Mouse (Mus musculus): ENCODE measurements around the gene Myf6. TPM values are rescaled to one million over a fixed set of nuclear protein-coding genes. Genes with fewer than 3 reads are reported as not detected.

Gene Myf6
- polyA plus RNA-seq, 1 experiment from 2014 or later = 0.21 TPM

DNA sequence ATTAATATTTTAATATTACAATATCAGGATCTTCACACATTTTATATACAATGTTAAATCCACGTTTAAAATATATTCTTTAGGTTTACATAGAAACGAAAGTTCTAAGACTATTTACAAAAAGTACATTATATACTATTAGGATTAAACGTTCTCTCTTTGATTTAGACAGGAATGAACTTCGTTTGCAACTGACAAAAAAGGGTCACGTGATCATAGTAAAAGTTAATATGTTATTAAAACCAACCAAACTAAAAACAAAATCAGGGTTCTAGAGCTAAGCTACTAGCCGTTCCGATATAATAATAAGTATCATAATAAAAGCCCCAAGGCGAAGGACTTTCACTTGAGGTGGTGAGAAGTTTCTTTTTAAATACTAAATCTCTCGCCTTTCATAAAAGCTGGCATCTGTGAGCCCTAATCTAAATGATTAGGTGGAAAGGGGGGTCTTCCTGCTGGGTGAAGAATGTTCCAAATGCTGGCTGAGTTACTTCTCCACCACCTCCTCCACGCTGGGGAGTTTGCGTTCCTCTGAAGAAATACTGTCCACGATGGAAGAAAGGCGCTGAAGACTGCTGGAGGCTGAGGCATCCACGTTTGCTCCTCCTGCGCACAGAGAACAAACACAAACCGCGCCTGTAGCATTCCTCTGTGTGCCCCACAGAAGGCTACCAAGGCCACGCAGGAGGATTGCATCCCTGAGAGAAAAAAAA, 1.5 kb downstream of the Myf6 start:
- no peak overlapping the region for H3K4me3 ChIP-seq (replicated peaks)
- no peak overlapping the region for H3K4me2 ChIP-seq
- no peaks in the 10 kb centered on the region for H3K4me1 ChIP-seq (replicated peaks)
- H3K36me3 ChIP-seq = no peaks in the 10 kb centered on the region
- H3K9ac ChIP-seq = no peak overlapping the region
- H3K9me3 ChIP-seq (replicated peaks) = no peaks in the 10 kb centered on the region
- H3K27me3 ChIP-seq = no peaks in the 10 kb centered on the region
- H3K27ac ChIP-seq = no peak overlapping the region
- 41% methylated on average over 18 of the region's 18 CpGs for WGBS (ENCODE audit: insufficient replicate concordance)
- DNase-seq (no peak), ATAC-seq (ENCODE audit: low read depth) (no peak)

DNA sequence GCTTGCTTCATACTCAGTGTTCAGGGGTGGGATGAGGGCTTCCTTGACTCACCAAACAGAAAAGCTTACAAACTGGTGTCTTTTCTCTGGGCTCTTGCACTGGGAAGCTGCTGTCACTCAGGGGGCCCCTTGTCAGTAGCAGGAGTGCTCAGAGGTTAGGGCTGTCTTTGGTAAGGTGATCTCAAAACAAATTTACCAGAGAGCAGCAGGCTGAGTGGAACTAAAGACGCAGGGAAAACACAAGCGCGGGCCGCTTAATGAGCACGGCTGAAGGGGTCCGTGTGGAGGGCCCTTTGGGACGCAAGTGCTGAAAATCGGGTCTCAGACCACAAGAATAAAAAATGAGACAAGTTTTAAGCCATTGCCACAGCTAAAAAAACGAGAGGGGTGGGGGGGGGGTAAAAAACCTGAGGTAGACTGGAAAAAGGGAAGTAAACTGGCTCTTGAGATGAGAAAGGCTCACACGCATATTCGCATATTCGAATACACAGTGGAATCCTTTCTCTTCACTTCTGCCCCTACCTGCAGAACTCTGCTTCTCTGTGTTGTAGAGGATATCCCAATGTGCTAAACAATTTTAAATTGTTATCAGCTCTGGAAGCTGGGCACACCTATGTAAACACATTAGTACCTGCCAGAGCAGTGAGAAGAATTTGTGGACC, 5.8 kb downstream of the Myf6 start:
- Histone ChIP-seq H3K27me3 (no peaks in the 10 kb centered on the region), H3K9ac (no peak overlapping the region), H3K27ac (no peak overlapping the region), H3K9me3 (replicated peaks) (no peaks in the 10 kb centered on the region), H3K4me2 (no peak overlapping the region), H3K4me3 (replicated peaks) (no peak overlapping the region), H3K4me1 (replicated peaks) (no peaks in the 10 kb centered on the region), H3K36me3 (no peaks in the 10 kb centered on the region)
- DNase-seq (no peak), ATAC-seq (ENCODE audit: low read depth) (no peak)
- WGBS (ENCODE audit: insufficient replicate concordance) = 24% methylated on average over 12 of the region's 12 CpGs

DNA sequence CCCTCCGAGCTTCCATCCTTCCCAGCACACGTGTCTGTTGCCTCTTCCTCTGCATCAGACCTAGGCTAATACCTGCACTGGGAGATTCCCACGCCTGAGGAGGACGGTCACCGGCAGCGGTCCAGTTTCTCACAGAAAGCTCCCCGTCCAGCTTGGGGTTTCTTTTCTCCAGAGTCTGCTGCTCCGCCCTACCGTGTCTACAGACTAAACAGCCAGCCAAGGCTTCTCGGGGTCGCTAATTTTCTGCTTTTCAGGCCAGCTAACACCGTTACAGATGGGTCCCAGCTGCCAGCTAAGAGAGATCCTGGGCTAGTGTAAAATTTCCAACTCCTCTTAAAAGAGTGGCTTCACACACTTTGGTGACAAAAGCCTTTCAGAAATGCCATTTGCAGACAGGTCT, 7.8 kb downstream of the Myf6 start:
- Histone ChIP-seq H3K27me3 (no peaks in the 10 kb centered on the region), H3K27ac (no peak overlapping the region), H3K9ac (no peak overlapping the region), H3K4me2 (no peak overlapping the region), H3K4me3 (replicated peaks) (no peak overlapping the region), H3K36me3 (no peaks in the 10 kb centered on the region), H3K4me1 (replicated peaks) (no peaks in the 10 kb centered on the region), H3K9me3 (replicated peaks) (no peaks in the 10 kb centered on the region)
- no peak for DNase-seq
- 57% methylated on average over 12 of the region's 12 CpGs for WGBS (ENCODE audit: insufficient replicate concordance)
- no peak for ATAC-seq (ENCODE audit: low read depth)

DNA sequence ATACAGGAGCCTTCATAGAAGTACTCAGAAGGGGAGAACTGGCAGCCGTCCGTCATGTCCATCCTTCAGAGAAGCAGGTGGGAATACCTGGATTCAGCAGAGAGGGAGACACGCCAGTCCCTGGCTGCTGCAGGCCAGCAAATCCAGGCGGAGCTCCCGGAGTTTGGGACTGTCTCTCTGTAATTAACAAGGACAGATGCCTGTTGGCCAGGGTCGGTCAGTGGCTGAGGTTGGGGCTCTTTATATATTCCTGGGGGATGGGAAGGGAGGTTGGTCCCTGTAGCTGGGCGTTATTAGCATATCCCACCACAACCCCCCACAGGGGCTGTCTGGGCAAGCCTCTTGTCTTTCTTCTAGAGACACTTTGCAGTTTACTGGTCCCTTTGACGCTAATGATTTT, 8.7 kb downstream of the Myf6 start, which contains the start of gene Myf5:
Gene Myf5 (minus strand): TSS at position 265 of the 400 bp plus-strand sequence.
- WGBS (ENCODE audit: insufficient replicate concordance) = 58% methylated on average over 8 of the region's 8 CpGs
- no peak for DNase-seq
- Histone ChIP-seq H3K4me3 (replicated peaks) (no peak within 1 kb of the TSS), H3K36me3 (no peaks in the 10 kb centered on the region), H3K27ac (no peak within 1 kb of the TSS), H3K9ac (no peak within 1 kb of the TSS), H3K4me1 (replicated peaks) (no peaks in the 10 kb centered on the region), H3K4me2 (no peak within 1 kb of the TSS), H3K27me3 (no peaks in the 10 kb centered on the region), H3K9me3 (replicated peaks) (no peaks in the 10 kb centered on the region)
- no peak for ATAC-seq (ENCODE audit: low read depth)

DNA sequence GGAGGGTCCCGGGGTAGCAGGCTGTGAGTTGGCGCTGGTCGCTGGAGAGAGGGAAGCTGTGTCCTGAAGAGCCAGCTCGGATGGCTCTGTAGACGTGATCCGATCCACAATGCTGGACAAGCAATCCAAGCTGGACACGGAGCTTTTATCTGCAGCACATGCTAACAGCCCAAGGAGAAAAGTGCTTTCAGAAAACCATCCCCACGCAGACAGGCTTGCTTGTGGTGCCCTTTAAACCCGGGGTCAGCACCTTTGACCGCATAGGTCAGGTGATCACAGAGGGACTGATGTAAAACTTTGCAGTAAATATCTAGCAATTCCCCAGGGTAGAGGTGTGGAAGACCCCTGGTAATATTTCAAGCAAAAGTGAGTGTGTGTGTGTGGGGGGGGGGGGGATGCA, 10.5 kb downstream of the Myf6 start:
- Histone ChIP-seq H3K27ac (no peak overlapping the region), H3K4me1 (replicated peaks) (no peaks in the 10 kb centered on the region), H3K4me3 (replicated peaks) (no peak overlapping the region), H3K9ac (no peak overlapping the region), H3K27me3 (no peaks in the 10 kb centered on the region), H3K4me2 (no peak overlapping the region), H3K9me3 (replicated peaks) (no peaks in the 10 kb centered on the region), H3K36me3 (no peaks in the 10 kb centered on the region)
- no peak for ATAC-seq (ENCODE audit: low read depth)
- WGBS (ENCODE audit: insufficient replicate concordance) = 55% methylated on average over 10 of the region's 10 CpGs
- no peak for DNase-seq

DNA sequence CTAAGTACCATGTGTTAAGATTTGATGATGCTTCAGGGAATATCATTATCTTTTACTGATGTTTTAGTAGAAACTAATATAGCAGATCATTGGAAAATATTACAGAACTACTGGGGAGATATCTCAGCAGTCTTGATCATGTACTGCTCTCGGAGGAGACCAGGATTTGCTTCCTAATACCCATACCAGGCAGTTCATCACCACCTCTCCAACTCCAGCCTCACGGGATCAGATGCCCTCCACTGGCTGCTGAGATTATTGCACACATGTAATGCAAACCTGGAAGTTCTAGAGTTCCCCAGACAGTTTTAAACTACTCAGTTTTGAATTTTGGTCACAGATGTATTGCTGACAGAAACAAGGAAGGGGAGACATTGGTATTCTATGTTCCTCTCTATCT, 21.0 kb downstream of the Myf6 start:
- ATAC-seq (ENCODE audit: low read depth) (no peak), DNase-seq (no peak)
- Histone ChIP-seq H3K9ac (no peak overlapping the region), H3K4me3 (replicated peaks) (no peak overlapping the region), H3K36me3 (no peaks in the 10 kb centered on the region), H3K27me3 (no peaks in the 10 kb centered on the region), H3K27ac (no peak overlapping the region), H3K4me2 (no peak overlapping the region), H3K4me1 (replicated peaks) (no peaks in the 10 kb centered on the region), H3K9me3 (replicated peaks) (no peaks in the 10 kb centered on the region)
- 37% methylated on average over 2 of the region's 2 CpGs for WGBS (ENCODE audit: insufficient replicate concordance)

DNA sequence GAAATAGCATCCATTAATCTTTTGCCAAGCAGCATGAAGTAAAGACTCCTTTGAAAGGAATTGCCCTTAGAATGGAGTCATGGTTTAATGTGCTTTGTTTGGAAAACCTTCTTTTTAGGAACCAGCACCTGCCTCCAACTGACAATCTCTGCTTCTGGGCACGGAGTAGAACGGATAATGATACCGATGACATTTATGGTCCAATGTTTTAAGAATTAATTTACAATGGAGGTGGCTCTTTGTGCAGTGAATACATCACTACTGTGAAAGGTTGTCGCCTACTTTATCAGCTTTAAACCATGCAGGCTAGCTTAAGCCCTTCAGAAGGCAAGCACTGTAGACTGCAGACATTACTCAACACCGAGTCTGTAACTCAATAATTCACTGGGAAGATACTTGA, 22.8 kb downstream of the Myf6 start:
- no peaks in the 10 kb centered on the region for H3K4me1 ChIP-seq (replicated peaks)
- DNase-seq (no peak), ATAC-seq (ENCODE audit: low read depth) (no peak)
- no peaks in the 10 kb centered on the region for H3K9me3 ChIP-seq (replicated peaks)
- H3K27me3 ChIP-seq = no peaks in the 10 kb centered on the region
- H3K9ac ChIP-seq = no peak overlapping the region
- no peak overlapping the region for H3K4me3 ChIP-seq (replicated peaks)
- 68% methylated on average over 5 of the region's 5 CpGs for WGBS (ENCODE audit: insufficient replicate concordance)
- H3K27ac ChIP-seq = no peak overlapping the region
- H3K36me3 ChIP-seq = no peaks in the 10 kb centered on the region
- no peak overlapping the region for H3K4me2 ChIP-seq

DNA sequence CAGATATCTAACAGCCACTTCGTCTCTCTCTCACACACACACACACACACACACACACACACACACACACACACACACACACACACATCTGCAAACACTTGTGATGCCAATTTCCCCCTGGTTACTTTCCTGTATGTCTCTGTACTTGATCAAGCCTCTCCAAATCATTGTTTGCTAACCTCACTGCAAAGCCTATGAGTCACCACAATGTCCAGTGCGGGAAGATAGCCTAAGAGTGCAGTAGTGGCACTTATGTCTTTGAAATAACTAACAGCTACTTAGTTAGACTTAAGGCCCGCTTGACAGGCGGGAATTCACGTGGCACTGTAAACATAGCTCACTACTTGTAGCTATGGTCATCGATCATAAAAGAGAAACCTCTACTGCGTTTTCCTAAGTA, 26.7 kb downstream of the Myf6 start:
- WGBS (ENCODE audit: insufficient replicate concordance) = 66% methylated on average over 7 of the region's 7 CpGs
- H3K9me3 ChIP-seq (replicated peaks) = no peaks in the 10 kb centered on the region
- no peak overlapping the region for H3K4me3 ChIP-seq (replicated peaks)
- H3K4me2 ChIP-seq = no peak overlapping the region
- no peaks in the 10 kb centered on the region for H3K4me1 ChIP-seq (replicated peaks)
- no peak overlapping the region for H3K9ac ChIP-seq
- H3K36me3 ChIP-seq = no peaks in the 10 kb centered on the region
- no peak for DNase-seq
- no peak for ATAC-seq (ENCODE audit: low read depth)
- H3K27me3 ChIP-seq = no peaks in the 10 kb centered on the region
- no peak overlapping the region for H3K27ac ChIP-seq

DNA sequence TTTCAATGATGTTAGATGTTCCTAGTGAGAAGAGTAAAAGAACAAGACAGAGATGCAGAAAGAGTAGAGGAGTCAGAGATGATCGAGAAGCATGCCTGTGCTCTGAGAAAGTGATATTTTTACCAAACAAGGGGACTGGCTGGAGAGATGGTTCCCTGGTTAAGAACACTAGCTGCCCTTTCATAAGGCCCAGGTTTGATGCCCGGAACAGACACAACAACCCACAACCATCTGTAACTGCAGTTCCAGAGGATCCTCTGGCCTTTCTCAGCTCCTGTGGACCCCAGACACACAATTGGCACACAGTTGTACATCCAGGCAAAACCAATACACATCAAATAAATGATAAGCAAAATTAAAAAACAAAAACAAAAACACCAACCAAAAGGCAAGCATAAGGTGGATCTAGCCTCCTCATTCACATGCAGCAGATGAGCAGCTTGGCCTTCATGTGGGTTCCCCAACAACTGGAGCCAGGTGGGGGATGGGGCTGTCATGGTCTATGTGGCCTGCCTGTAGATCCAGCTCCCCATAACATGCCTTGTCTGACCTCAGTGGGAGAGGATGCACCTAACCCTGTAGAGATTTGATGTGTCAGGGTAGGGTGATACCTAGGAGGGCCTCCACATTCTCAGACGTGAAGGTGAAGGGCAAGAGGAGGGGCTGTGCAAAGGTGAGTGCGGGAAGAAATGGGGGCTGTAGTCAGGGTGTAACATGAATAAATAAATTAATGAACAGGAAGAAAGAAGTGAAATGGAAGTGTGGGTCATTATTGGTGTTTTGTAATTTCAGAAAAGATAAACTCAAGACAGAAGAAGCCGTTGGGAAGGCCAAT, 44.8 kb downstream of the Myf6 start:
- Histone ChIP-seq H3K9me3 (replicated peaks) (no peaks in the 10 kb centered on the region), H3K9ac (no peak overlapping the region), H3K27ac (no peak overlapping the region), H3K4me3 (replicated peaks) (no peak overlapping the region), H3K36me3 (no peaks in the 10 kb centered on the region), H3K4me1 (replicated peaks) (no peaks in the 10 kb centered on the region), H3K27me3 (no peaks in the 10 kb centered on the region), H3K4me2 (no peak overlapping the region)
- 64% methylated on average over 5 of the region's 5 CpGs for whole genome bisulfite sequencing (ENCODE audit: insufficient replicate concordance)
- ATAC-seq (ENCODE audit: low read depth) (no peak), DNase-seq (no peak)
